ENCODE assay signal across 18 mouse cellular contexts in genomic region chr11:115103470-115104413, GRCm38 (mm10). TPM values are rescaled to one million over a fixed set of nuclear protein-coding genes. Genes with fewer than 3 reads are reported as not detected.
DNase-seq lines count a peak whose midpoint lies in the region; ATAC-seq and TF ChIP-seq lines count a peak whose summit lies in the region.
"Had no signal": no experiment of that assay in that cellular context is flagged by ENCODE, and none has a peak within 500 bp of the region (broad histone marks: within the 10 kb centered on the region; RNA-seq: fewer than 3 reads in every experiment).

No protein-coding gene starts in this region.

- no peak for ATAC-seq in limb, embryonic 11.5 days (ENCODE audit: insufficient number of reproducible peaks, low FRiP score, low TSS enrichment, low read depth)
- no peak for ATAC-seq in lung, postnatal 0 days

- H3K9me3 ChIP-seq in limb, embryonic 11.5 days (ENCODE audit: control insufficient read depth, low read length) = no peaks in the 10 kb centered on the region
- H3K9me3 ChIP-seq in lung, postnatal 0 days (ENCODE audit: low read length) = no peaks in the 10 kb centered on the region
- H3K9me3 ChIP-seq: heart, embryonic 13.5 days; liver, embryonic 13.5 days; neural tube, embryonic 13.5 days had no signal

- DNase-seq in testis, postnatal 14 days (ENCODE audit: low spot score) = peak; percentile 70
- DNase-seq in testis, postnatal 10 days (ENCODE audit: low spot score) = no peak
- DNase-seq in embryo, embryonic 11 days = peak; percentile 68
- peak; percentile 61 for DNase-seq in limb, embryonic 11.5 days (ENCODE audit: low spot score)
- no peak for DNase-seq in lung, postnatal 0 days (ENCODE audit: low spot score)
- no peak for DNase-seq in heart, adult 18-20 months
- DNase-seq in heart, adult 9 months (ENCODE audit: low spot score in 2 of 2) = no peak
- no peak for DNase-seq in layer of hippocampus, adult 9-10 months (ENCODE audit: low spot score)
- DNase-seq: gastrocnemius, postnatal 14 days; liver, embryonic 13.5 days; lung, postnatal 10 days had no signal

- H3K36me3 ChIP-seq in limb, embryonic 11.5 days (ENCODE audit: control insufficient read depth, insufficient read depth, low read length) = no peaks in the 10 kb centered on the region
- H3K36me3 ChIP-seq in lung, postnatal 0 days (ENCODE audit: insufficient read depth, low read length) = no peaks in the 10 kb centered on the region
- H3K36me3 ChIP-seq: heart, embryonic 13.5 days; liver, embryonic 13.5 days; neural tube, embryonic 13.5 days had no signal

- TF ChIP-seq CTCF in lung, postnatal 0 days (IDR thresholded peaks at IDR 0.05) = no peak

- no peak overlapping the region for H3K9ac ChIP-seq in limb, embryonic 11.5 days (ENCODE audit: low read length)
- H3K9ac ChIP-seq in lung, postnatal 0 days (replicated peaks; ENCODE audit: low read depth) = no peak overlapping the region
- H3K9ac ChIP-seq: heart, embryonic 13.5 days; liver, embryonic 13.5 days; neural tube, embryonic 13.5 days had no signal

- H3K27ac ChIP-seq in limb, embryonic 11.5 days (replicated peaks; ENCODE audit: low read depth, low read length) = no peak overlapping the region; the same call in 1 of the 2 replicates
- H3K27ac ChIP-seq in lung, postnatal 0 days (ENCODE audit: low read length) = no peak overlapping the region
- H3K27ac ChIP-seq: heart, embryonic 13.5 days; liver, embryonic 13.5 days; neural tube, embryonic 13.5 days had no signal

- H3K4me3 ChIP-seq in limb, embryonic 11.5 days (ENCODE audit: low read depth, low read length) = no peak overlapping the region
- no peak overlapping the region for H3K4me3 ChIP-seq in lung, postnatal 0 days (ENCODE audit: low read depth, low read length)
- H3K4me3 ChIP-seq: erythroblast, embryonic 14.5 days; heart, embryonic 13.5 days; liver, embryonic 13.5 days; megakaryocyte, embryonic 14.5 days; neural tube, embryonic 13.5 days had no signal

- TF ChIP-seq EP300 in lung, postnatal 0 days (IDR thresholded peaks at IDR 0.05) = no peak

- 55% methylated on average over 25 of the region's 25 CpGs for WGBS in limb, embryonic 11.5 days
- 78% methylated on average over 25 of the region's 25 CpGs for WGBS in lung, postnatal 0 days

- no peaks in the 10 kb centered on the region for H3K27me3 ChIP-seq in limb, embryonic 11.5 days (ENCODE audit: control insufficient read depth, insufficient read depth, low read length)
- no peaks in the 10 kb centered on the region for H3K27me3 ChIP-seq in lung, postnatal 0 days (replicated peaks; ENCODE audit: insufficient read depth, low read length)
- H3K27me3 ChIP-seq: heart, embryonic 13.5 days; liver, embryonic 13.5 days; neural tube, embryonic 13.5 days had no signal

- H3K4me2 ChIP-seq in limb, embryonic 11.5 days (ENCODE audit: low read depth, severe bottlenecking) = no peak overlapping the region
- H3K4me2 ChIP-seq in lung, postnatal 0 days (replicated peaks; ENCODE audit: low read depth, low read length) = no peak overlapping the region
- H3K4me2 ChIP-seq: heart, embryonic 13.5 days; liver, embryonic 13.5 days; neural tube, embryonic 13.5 days had no signal

- peaks cover 34% of the 10 kb centered on the region for H3K4me1 ChIP-seq in limb, embryonic 11.5 days (ENCODE audit: control insufficient read depth, insufficient read depth, low read length)
- H3K4me1 ChIP-seq in lung, postnatal 0 days (ENCODE audit: insufficient read depth, low read depth, low read length) = no peaks in the 10 kb centered on the region
- H3K4me1 ChIP-seq: liver, embryonic 13.5 days had no signal

RNA-seq across cellular contexts. Expression of gene Rab37, which starts 12.5 kb away (rescaled TPM):
- 1.1 and 1.2 TPM in 2 replicates for polyA plus RNA-seq in limb, embryonic 11.5 days (2014; fragmentation: Nextera tagmentation; extraction: Ambion mirVana)
- 0.56 and 0.85 TPM in 2 replicates for polyA plus RNA-seq in lung, postnatal 0 days (2015; fragmentation: Nextera tagmentation; extraction: Ambion mirVana)
- 1 to 10 TPM in 1 of 2 experiments, under 1 TPM in 1; 0.50 to 1.2 TPM for total RNA-seq in heart, adult 18-20 months (2021)

RNA-seq across cellular contexts. Expression of gene Cd300lf, which starts 30.1 kb away (rescaled TPM):
- polyA plus RNA-seq in limb, embryonic 11.5 days (2014; fragmentation: Nextera tagmentation; extraction: Ambion mirVana) = 0.19 TPM in 1 of 2 replicates, not detected in the other
- polyA plus RNA-seq in lung, postnatal 0 days (2015; fragmentation: Nextera tagmentation; extraction: Ambion mirVana) = 12.7 and 13.1 TPM in 2 replicates
- total RNA-seq in heart, adult 18-20 months (2021) = under 1 TPM in 1 of 2 experiments, not detected in 1; 0.36 TPM
- total RNA-seq: gastrocnemius, postnatal 14 days had no signal
- polyA plus RNA-seq: C2C12; erythroblast, embryonic 14.5 days had no signal

RNA-seq across cellular contexts. Expression of gene Cd300e, which starts 41.8 kb away (rescaled TPM):
- not detected in 2 replicates for polyA plus RNA-seq in limb, embryonic 11.5 days (2014; fragmentation: Nextera tagmentation; extraction: Ambion mirVana)
- polyA plus RNA-seq in lung, postnatal 0 days (2015; fragmentation: Nextera tagmentation; extraction: Ambion mirVana) = 0.21 and 0.31 TPM in 2 replicates
- total RNA-seq in heart, adult 18-20 months (2021) = under 1 TPM; 0.25 to 0.39 TPM
- total RNA-seq: gastrocnemius, postnatal 14 days; hematopoietic stem cell, adult 5-6 weeks had no signal
- polyA plus RNA-seq: C2C12; erythroblast, embryonic 14.5 days; heart, embryonic 13.5 days; kidney, embryonic 14.5 days; neural tube, embryonic 13.5 days had no signal

RNA-seq across cellular contexts. Expression of gene Cd300ld3, which starts 55.5 kb away (rescaled TPM):
- polyA plus RNA-seq in limb, embryonic 11.5 days (2014; fragmentation: Nextera tagmentation; extraction: Ambion mirVana) = not detected in 2 replicates
- polyA plus RNA-seq in lung, postnatal 0 days (2015; fragmentation: Nextera tagmentation; extraction: Ambion mirVana) = not detected in 2 replicates
- 10 to 100 TPM; 11.4 TPM for total RNA-seq in heart, adult 18-20 months (2021)
- total RNA-seq: hematopoietic stem cell, adult 5-6 weeks had no signal
- polyA plus RNA-seq: C2C12; erythroblast, embryonic 14.5 days; heart, embryonic 13.5 days; kidney, embryonic 14.5 days; liver, embryonic 13.5 days; neural tube, embryonic 13.5 days had no signal

RNA-seq across cellular contexts. Expression of gene Slc9a3r1, which starts 59.4 kb away (rescaled TPM):
- 24.9 and 29.5 TPM in 2 replicates for polyA plus RNA-seq in limb, embryonic 11.5 days (2014; fragmentation: Nextera tagmentation; extraction: Ambion mirVana)
- 56.9 and 71.2 TPM in 2 replicates for polyA plus RNA-seq in lung, postnatal 0 days (2015; fragmentation: Nextera tagmentation; extraction: Ambion mirVana)
- 1 to 10 TPM; 7.7 to 9.1 TPM for total RNA-seq in heart, adult 18-20 months (2021)

Comparison
In these comparisons a context has a peak if more than half of its experiments do, and no peak if none do; other contexts are left out.
1. DNase-seq: peak in testis, postnatal 14 days (single experiment), embryo, embryonic 11 days (single experiment) and limb, embryonic 11.5 days (single experiment); none in testis, postnatal 10 days (single experiment), lung, postnatal 0 days (single experiment), heart, adult 18-20 months (0 of 2), heart, adult 9 months (0 of 2) and layer of hippocampus, adult 9-10 months (single experiment).
2. RNA of gene Cd300lf, which starts 30.1 kb away (polyA plus RNA-seq): 12.7 to 13.1 TPM in lung, postnatal 0 days; 0.19 TPM in limb, embryonic 11.5 days; every median in the first group is over 10 times any median in the second.